ENCODE assay signal across 8 mouse cellular contexts in the genomic region with DNA sequence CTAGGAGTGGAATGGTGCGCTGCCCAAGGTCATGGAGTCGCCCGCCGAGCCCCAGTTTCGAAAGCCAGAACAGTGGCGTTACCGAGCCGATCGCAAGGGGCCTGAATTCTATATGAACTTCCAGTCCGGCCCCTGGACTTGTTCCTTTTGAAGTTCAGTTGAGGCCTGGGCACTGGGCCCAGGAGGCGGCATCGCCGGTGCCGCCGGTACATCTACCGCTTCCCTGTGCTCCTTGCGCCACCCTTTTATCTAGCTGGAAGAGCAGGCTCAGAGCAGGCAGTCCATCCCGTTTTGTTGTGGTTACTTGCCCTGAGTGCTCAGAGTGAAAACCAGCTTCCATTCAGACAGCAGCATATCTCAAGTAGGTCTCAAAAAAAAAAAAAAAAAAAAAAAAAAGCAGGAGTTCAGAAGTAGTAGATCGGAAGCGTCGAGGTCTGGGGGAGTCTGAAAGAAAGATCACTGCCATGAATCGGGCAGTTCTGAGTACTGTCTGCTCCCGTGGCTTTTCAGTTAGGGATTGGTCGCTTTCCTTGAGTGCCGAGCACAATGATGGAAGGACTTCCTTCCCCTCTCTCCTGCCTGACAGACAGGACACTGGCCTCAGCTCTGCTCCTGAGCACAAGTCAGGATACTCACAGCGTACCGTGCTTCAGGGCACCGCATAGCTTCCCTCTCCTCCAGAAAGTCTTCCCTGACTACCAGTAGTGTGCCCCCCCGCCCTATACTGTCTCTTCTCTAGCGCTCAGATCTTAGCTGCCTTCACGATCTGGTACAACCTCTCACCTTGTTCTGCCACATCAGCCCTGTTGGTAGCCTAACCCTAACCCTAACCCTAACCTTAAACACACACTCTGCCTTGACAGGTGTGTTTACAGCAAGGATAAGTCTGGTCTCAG. TPM values are rescaled to one million over a fixed set of nuclear protein-coding genes. Genes with fewer than 3 reads are reported as not detected.
DNase-seq lines count a peak whose midpoint lies in the region; ATAC-seq and TF ChIP-seq lines count a peak whose summit lies in the region.

No protein-coding gene starts in this region.

- peak overlapping the region; percentile 76 for H3K4me3 ChIP-seq in thymus, adult 2 months (ENCODE audit: control insufficient read depth, insufficient read depth, low read length)
- peak overlapping the region; percentile 68 for H3K4me3 ChIP-seq in forebrain, postnatal 0 days (ENCODE audit: low read depth, low read length)
- peak overlapping the region; percentile 89 for H3K4me3 ChIP-seq in intestine, postnatal 0 days (ENCODE audit: low read depth, low read length)
- peak overlapping the region; percentile 98 for H3K4me3 ChIP-seq in liver, postnatal 0 days (ENCODE audit: low read depth, low read length)
- H3K4me3 ChIP-seq in neural tube, embryonic 14.5 days (ENCODE audit: low read depth, low read length): peak overlapping the region; percentile 59

- H3K27me3 ChIP-seq in thymus, adult 2 months (ENCODE audit: control insufficient read depth, insufficient read depth, low read length): no peaks in the 10 kb centered on the region
- H3K27me3 ChIP-seq in forebrain, postnatal 0 days (ENCODE audit: insufficient read depth, low read length): no peaks in the 10 kb centered on the region
- no peaks in the 10 kb centered on the region for H3K27me3 ChIP-seq in intestine, postnatal 0 days (replicated peaks; ENCODE audit: control insufficient read depth, insufficient read depth, low read length)
- H3K27me3 ChIP-seq in liver, postnatal 0 days (ENCODE audit: insufficient read depth, low read length): no peaks in the 10 kb centered on the region
- no peaks in the 10 kb centered on the region for H3K27me3 ChIP-seq in neural tube, embryonic 14.5 days (ENCODE audit: control insufficient read depth, insufficient read depth, low read length)

- peak; percentile 12 for DNase-seq in thymus, adult 2 months
- DNase-seq in thymus, adult 18-20 months: no peak
- peak; percentile 56 to 62 for DNase-seq in cerebellum, adult 18-20 months
- peak; percentile 53 for DNase-seq in forebrain, postnatal 0 days
- peak; percentile 60 for DNase-seq in liver, postnatal 0 days

- 21% methylated on average over 31 of the region's 31 CpGs for WGBS in thymus, adult 2 months
- 8% methylated on average over 31 of the region's 31 CpGs for WGBS in forebrain, postnatal 0 days
- 16% methylated on average over 31 of the region's 31 CpGs for whole genome bisulfite sequencing in intestine, postnatal 0 days
- 7% methylated on average over 31 of the region's 31 CpGs for WGBS in liver, postnatal 0 days (ENCODE audit: insufficient replicate concordance)
- WGBS in neural tube, embryonic 14.5 days: 10% methylated on average over 31 of the region's 31 CpGs

- no peaks in the 10 kb centered on the region for H3K36me3 ChIP-seq in thymus, adult 2 months (ENCODE audit: control insufficient read depth, insufficient read depth, low read length)
- H3K36me3 ChIP-seq in forebrain, postnatal 0 days (ENCODE audit: insufficient read depth): no peaks in the 10 kb centered on the region
- no peaks in the 10 kb centered on the region; the same call in 1 of the 2 replicates for H3K36me3 ChIP-seq in intestine, postnatal 0 days (ENCODE audit: control insufficient read depth, insufficient read depth)
- peaks cover 10% of the 10 kb centered on the region for H3K36me3 ChIP-seq in liver, postnatal 0 days (replicated peaks; ENCODE audit: insufficient read depth, low read length)
- H3K36me3 ChIP-seq in neural tube, embryonic 14.5 days (ENCODE audit: control insufficient read depth, insufficient read depth, low read length): no peaks in the 10 kb centered on the region

- TF ChIP-seq CTCF in thymus, adult 2 months (IDR thresholded peaks at IDR 0.05; ENCODE audit: borderline replicate concordance, control insufficient read depth, extremely low read depth, insufficient read depth, low read length, poor library complexity): no peak
- 0 out of 2 replicates have a peak, but pooled peaks have one; percentile 16 for TF ChIP-seq CTCF in forebrain, postnatal 0 days (IDR thresholded peaks at IDR 0.05; ENCODE audit: low read depth)
- no peak for TF ChIP-seq CTCF in intestine, postnatal 0 days (IDR thresholded peaks at IDR 0.05; ENCODE audit: low read depth)
- no peak for TF ChIP-seq CTCF in liver, postnatal 0 days (IDR thresholded peaks at IDR 0.05; ENCODE audit: low read depth)

- H3K9ac ChIP-seq in forebrain, postnatal 0 days: peak overlapping the region; percentile 73
- H3K9ac ChIP-seq in intestine, postnatal 0 days (ENCODE audit: low read depth, low read length): peak overlapping the region; percentile 75
- H3K9ac ChIP-seq in liver, postnatal 0 days (replicated peaks): peak overlapping the region; percentile 95
- H3K9ac ChIP-seq in neural tube, embryonic 14.5 days (replicated peaks; ENCODE audit: low read depth, low read length): peak overlapping the region; percentile 66

- peak overlapping the region; percentile 100 for H3K4me2 ChIP-seq in forebrain, postnatal 0 days (ENCODE audit: low read depth)
- peak overlapping the region; percentile 89 for H3K4me2 ChIP-seq in intestine, postnatal 0 days (replicated peaks; ENCODE audit: low read depth)
- peak overlapping the region; percentile 82 for H3K4me2 ChIP-seq in liver, postnatal 0 days (ENCODE audit: low read depth, low read length)
- peak overlapping the region; percentile 98 for H3K4me2 ChIP-seq in neural tube, embryonic 14.5 days (ENCODE audit: low read depth, low read length)

- no peak for TF ChIP-seq EP300 in liver, postnatal 0 days (IDR thresholded peaks at IDR 0.05; ENCODE audit: low read depth)

- TF ChIP-seq POLR2A in thymus, adult 2 months (IDR thresholded peaks at IDR 0.05; ENCODE audit: control insufficient read depth, extremely low read depth, insufficient read depth, low read length, poor library complexity): no peak

- no peak for ATAC-seq in forebrain, postnatal 0 days
- 0 out of 2 replicates have a peak, but pooled peaks have one; percentile 4 for ATAC-seq in intestine, postnatal 0 days
- peak; percentile 3; the same call in 1 of the 2 replicates for ATAC-seq in liver, postnatal 0 days
- ATAC-seq in neural tube, embryonic 14.5 days (ENCODE audit: low read depth): peak; percentile 18
- no peak; the same call in 1 of the 2 replicates for ATAC-seq in erythroid progenitor cell, adult 5-6 weeks (replicated peaks; ENCODE audit: low FRiP score, poor library complexity, severe bottlenecking)

- H3K4me1 ChIP-seq in thymus, adult 2 months (replicated peaks; ENCODE audit: control insufficient read depth, insufficient read depth, low read length): peaks cover 10% of the 10 kb centered on the region
- 0 out of 2 replicates have a peak, but pooled peaks cover 5% of the 10 kb centered on the region for H3K4me1 ChIP-seq in forebrain, postnatal 0 days (ENCODE audit: insufficient read depth)
- H3K4me1 ChIP-seq in intestine, postnatal 0 days (replicated peaks; ENCODE audit: control insufficient read depth, insufficient read depth, low read length): no peaks in the 10 kb centered on the region; the same call in 1 of the 2 replicates
- H3K4me1 ChIP-seq in liver, postnatal 0 days (ENCODE audit: insufficient read depth): peaks cover 34% of the 10 kb centered on the region
- peaks cover 6% of the 10 kb centered on the region for H3K4me1 ChIP-seq in neural tube, embryonic 14.5 days (ENCODE audit: control insufficient read depth, insufficient read depth, low read length)

- H3K9me3 ChIP-seq in forebrain, postnatal 0 days (ENCODE audit: low read length): no peaks in the 10 kb centered on the region
- no peaks in the 10 kb centered on the region for H3K9me3 ChIP-seq in intestine, postnatal 0 days (ENCODE audit: control insufficient read depth)
- no peaks in the 10 kb centered on the region for H3K9me3 ChIP-seq in liver, postnatal 0 days (ENCODE audit: low read length)
- no peaks in the 10 kb centered on the region for H3K9me3 ChIP-seq in neural tube, embryonic 14.5 days (ENCODE audit: control insufficient read depth, low read length)

- H3K27ac ChIP-seq in thymus, adult 2 months (ENCODE audit: control insufficient read depth, insufficient read depth, low read length): no peak overlapping the region
- H3K27ac ChIP-seq in forebrain, postnatal 0 days (ENCODE audit: low read depth, low read length): peak overlapping the region; percentile 76
- peak overlapping the region; percentile 52; the same call in 1 of the 2 replicates for H3K27ac ChIP-seq in intestine, postnatal 0 days (ENCODE audit: low read depth, low read length)
- H3K27ac ChIP-seq in liver, postnatal 0 days (ENCODE audit: low read depth): peak overlapping the region; percentile 93
- H3K27ac ChIP-seq in neural tube, embryonic 14.5 days (ENCODE audit: low read depth, low read length): peak overlapping the region; percentile 50; the same call in 1 of the 2 replicates

RNA-seq across cellular contexts. Expression of gene Fam210b, which starts 0.9 kb away (rescaled TPM):
- polyA plus RNA-seq in thymus, adult 2 months (2012; rRNA removed): 6.0 and 6.9 TPM in 2 replicates
- 14.9 and 17.5 TPM in 2 replicates for total RNA-seq in forebrain, postnatal 0 days (2014; rRNA removed)
- polyA plus RNA-seq in forebrain, postnatal 0 days (2015; fragmentation: Nextera tagmentation; extraction: Ambion mirVana): 43.5 and 49.3 TPM in 2 replicates
- 11.5 and 12.7 TPM in 2 replicates for polyA plus RNA-seq in intestine, postnatal 0 days (2015; fragmentation: Nextera tagmentation; extraction: Ambion mirVana)
- polyA plus RNA-seq in liver, postnatal 0 days (2015; fragmentation: Nextera tagmentation; extraction: Ambion mirVana): 67.0 and 81.2 TPM in 2 replicates
- 15.2 and 23.5 TPM in 2 replicates for polyA plus RNA-seq in neural tube, embryonic 14.5 days (2014; fragmentation: Nextera tagmentation; extraction: Ambion mirVana)
- total RNA-seq in erythroid progenitor cell, adult 5-6 weeks (2015; ENCODE audit: low replicate concordance): 93.3 and 105 TPM in 2 replicates
- total RNA-seq in erythroid progenitor cell, adult 5-6 weeks (2017; ENCODE audit: low replicate concordance): 66.6 and 77.2 TPM in 2 replicates

RNA-seq across cellular contexts. Expression of gene Aurka, which starts 24.1 kb away (rescaled TPM):
- 47.7 and 52.1 TPM in 2 replicates for polyA plus RNA-seq in thymus, adult 2 months (2012; rRNA removed)
- 4.7 and 9.2 TPM in 2 replicates for total RNA-seq in forebrain, postnatal 0 days (2014; rRNA removed)
- 8.8 and 10.4 TPM in 2 replicates for polyA plus RNA-seq in forebrain, postnatal 0 days (2015; fragmentation: Nextera tagmentation; extraction: Ambion mirVana)
- polyA plus RNA-seq in intestine, postnatal 0 days (2015; fragmentation: Nextera tagmentation; extraction: Ambion mirVana): 17.9 and 23.1 TPM in 2 replicates
- polyA plus RNA-seq in liver, postnatal 0 days (2015; fragmentation: Nextera tagmentation; extraction: Ambion mirVana): 41.4 and 45.4 TPM in 2 replicates
- 8.4 and 11.9 TPM in 2 replicates for polyA plus RNA-seq in neural tube, embryonic 14.5 days (2014; fragmentation: Nextera tagmentation; extraction: Ambion mirVana)
- 198 and 222 TPM in 2 replicates for total RNA-seq in erythroid progenitor cell, adult 5-6 weeks (2015; ENCODE audit: low replicate concordance)
- total RNA-seq in erythroid progenitor cell, adult 5-6 weeks (2017; ENCODE audit: low replicate concordance): 219 and 316 TPM in 2 replicates

RNA-seq across cellular contexts. Expression of gene Cstf1, which starts 24.2 kb away (rescaled TPM):
- 79.1 and 97.7 TPM in 2 replicates for polyA plus RNA-seq in thymus, adult 2 months (2012; rRNA removed)
- total RNA-seq in forebrain, postnatal 0 days (2014; rRNA removed): 30.3 and 37.6 TPM in 2 replicates
- polyA plus RNA-seq in forebrain, postnatal 0 days (2015; fragmentation: Nextera tagmentation; extraction: Ambion mirVana): 28.9 and 29.3 TPM in 2 replicates
- 18.0 and 19.4 TPM in 2 replicates for polyA plus RNA-seq in intestine, postnatal 0 days (2015; fragmentation: Nextera tagmentation; extraction: Ambion mirVana)
- polyA plus RNA-seq in liver, postnatal 0 days (2015; fragmentation: Nextera tagmentation; extraction: Ambion mirVana): 16.2 and 17.1 TPM in 2 replicates
- 24.5 and 28.6 TPM in 2 replicates for polyA plus RNA-seq in neural tube, embryonic 14.5 days (2014; fragmentation: Nextera tagmentation; extraction: Ambion mirVana)
- 14.1 and 21.4 TPM in 2 replicates for total RNA-seq in erythroid progenitor cell, adult 5-6 weeks (2015; ENCODE audit: low replicate concordance)
- total RNA-seq in erythroid progenitor cell, adult 5-6 weeks (2017; ENCODE audit: low replicate concordance): 17.1 and 42.2 TPM in 2 replicates

RNA-seq across cellular contexts. Expression of gene Cass4, which starts 47.3 kb away (rescaled TPM):
- polyA plus RNA-seq in thymus, adult 2 months (2012; rRNA removed): 2.2 and 2.8 TPM in 2 replicates
- 0.08 and 0.24 TPM in 2 replicates for total RNA-seq in forebrain, postnatal 0 days (2014; rRNA removed)
- 0.12 and 0.13 TPM in 2 replicates for polyA plus RNA-seq in forebrain, postnatal 0 days (2015; fragmentation: Nextera tagmentation; extraction: Ambion mirVana)
- 0.29 and 0.33 TPM in 2 replicates for polyA plus RNA-seq in intestine, postnatal 0 days (2015; fragmentation: Nextera tagmentation; extraction: Ambion mirVana)
- 0.59 and 0.72 TPM in 2 replicates for polyA plus RNA-seq in liver, postnatal 0 days (2015; fragmentation: Nextera tagmentation; extraction: Ambion mirVana)
- polyA plus RNA-seq in neural tube, embryonic 14.5 days (2014; fragmentation: Nextera tagmentation; extraction: Ambion mirVana): 0.16 and 0.36 TPM in 2 replicates
- not detected in 2 replicates for total RNA-seq in erythroid progenitor cell, adult 5-6 weeks (2015; ENCODE audit: low replicate concordance)
- total RNA-seq in erythroid progenitor cell, adult 5-6 weeks (2017; ENCODE audit: low replicate concordance): 0.77 TPM in 1 of 2 replicates, not detected in the other

Comparison
In these comparisons a context has a peak if more than half of its experiments do, and no peak if none do; other contexts are left out.
1. DNase-seq: peak in thymus, adult 2 months (single experiment), cerebellum, adult 18-20 months (2 of 2), forebrain, postnatal 0 days (single experiment) and liver, postnatal 0 days (single experiment); none in thymus, adult 18-20 months (0 of 2).
2. ATAC-seq: peak in intestine, postnatal 0 days (single experiment), liver, postnatal 0 days (single experiment) and neural tube, embryonic 14.5 days (single experiment); none in forebrain, postnatal 0 days (single experiment) and erythroid progenitor cell, adult 5-6 weeks (single experiment).
3. Peak in every context shown above with its lines, with median percentiles within 50 percentile points of each other: H3K4me3 ChIP-seq, H3K4me2 ChIP-seq and H3K9ac ChIP-seq.